In genomic region chr6:140649812-140650211, GRCm38 (mm10) we compare ENCODE assay signal across 18 mouse cellular contexts.
"Had no signal": no experiment of that assay in that cellular context is flagged by ENCODE, and none has a peak within 500 bp of the region (broad histone marks: within the 10 kb centered on the region; RNA-seq: fewer than 3 reads in every experiment).

No protein-coding gene starts in this region.

- H3K9me3 ChIP-seq: hindbrain, embryonic 13.5 days; liver, embryonic 13.5 days; midbrain, embryonic 12.5 days; midbrain, embryonic 15.5 days; neural tube, embryonic 12.5 days; neural tube, embryonic 15.5 days; stomach, embryonic 15.5 days had no signal

- ATAC-seq: hindbrain, postnatal 0 days; inflammation-experienced regulatory T-cells, adult 6 months; midbrain, embryonic 15.5 days had no signal

- H3K4me2 ChIP-seq: hindbrain, embryonic 13.5 days; liver, embryonic 13.5 days; lung, embryonic 14.5 days; midbrain, embryonic 12.5 days; midbrain, embryonic 15.5 days; neural tube, embryonic 12.5 days; neural tube, embryonic 15.5 days; stomach, embryonic 15.5 days had no signal

- H3K9ac ChIP-seq: hindbrain, embryonic 13.5 days; liver, embryonic 13.5 days; lung, embryonic 14.5 days; midbrain, embryonic 12.5 days; midbrain, embryonic 15.5 days; neural tube, embryonic 12.5 days; neural tube, embryonic 15.5 days; stomach, embryonic 15.5 days had no signal

- H3K4me1 ChIP-seq: hindbrain, embryonic 13.5 days; liver, embryonic 13.5 days; midbrain, embryonic 12.5 days; midbrain, embryonic 15.5 days; neural tube, embryonic 12.5 days; neural tube, embryonic 15.5 days; stomach, embryonic 15.5 days had no signal

- DNase-seq: layer of hippocampus, adult 9-11 months; liver, embryonic 13.5 days; lung, embryonic 14.5 days; lung, postnatal 10 days; retina, postnatal 1 day; right cerebral cortex, postnatal 25 days; spleen, adult 18-20 months; thymus, postnatal 25 days had no signal

- H3K27me3 ChIP-seq: hindbrain, embryonic 13.5 days; liver, embryonic 13.5 days; midbrain, embryonic 12.5 days; midbrain, embryonic 15.5 days; neural tube, embryonic 12.5 days; neural tube, embryonic 15.5 days; stomach, embryonic 15.5 days had no signal

- H3K27ac ChIP-seq: hindbrain, embryonic 13.5 days; hindbrain, postnatal 0 days; layer of hippocampus, adult 2 months; liver, embryonic 13.5 days; macrophage; midbrain, embryonic 12.5 days; midbrain, embryonic 15.5 days; neural tube, embryonic 12.5 days; neural tube, embryonic 15.5 days; stomach, embryonic 15.5 days had no signal

- H3K4me3 ChIP-seq: hindbrain, embryonic 13.5 days; layer of hippocampus, adult 2 months; liver, embryonic 13.5 days; midbrain, embryonic 12.5 days; midbrain, embryonic 15.5 days; neural tube, embryonic 12.5 days; neural tube, embryonic 15.5 days; stomach, embryonic 15.5 days had no signal
